Mouse (Mus musculus): ENCODE measurements around the gene Sec16a.
"Not testable (repeated sequence)": the region's sequence is repeated elsewhere in the genome, so short reads cannot be mapped to it uniquely, and the experiment has no call there.

Sec16a gene

DNA sequence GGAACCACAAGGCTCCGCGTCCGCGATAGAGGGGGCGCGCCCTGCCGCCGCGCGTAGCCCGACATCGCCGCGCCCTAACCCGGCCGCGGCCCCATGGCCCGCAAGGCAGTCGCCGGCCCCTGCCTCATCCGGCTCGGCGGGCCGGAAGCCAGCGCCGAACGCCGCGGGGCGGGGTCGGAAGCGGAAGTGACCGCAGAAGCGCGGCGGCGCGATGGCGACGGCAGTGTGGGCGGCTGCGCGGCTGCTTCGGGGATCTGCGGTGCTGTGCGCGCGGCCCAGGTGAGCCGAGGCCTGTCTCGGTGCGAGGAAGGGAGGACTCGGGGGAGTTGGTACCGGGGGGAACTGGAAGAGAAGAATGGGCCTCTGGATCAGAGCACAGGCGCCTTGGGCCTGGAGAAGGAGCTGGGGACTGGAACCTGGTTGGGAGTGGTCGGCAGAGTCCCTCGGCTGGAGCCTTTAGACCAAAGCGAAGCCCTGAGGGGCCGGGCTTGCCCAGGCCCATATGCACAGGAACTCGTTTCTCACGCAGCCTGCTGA is 55.8 kb downstream of the Sec16a start, which contains the start of the genes Entr1 and Pmpca:
Gene Entr1 (minus strand): TSS at position 163 of the 537 bp plus-strand sequence.
Gene Pmpca (plus strand): TSS at position 186 of the 537 bp plus-strand sequence.
- peak; percentile 90 for DNase-seq (ENCODE audit: low read depth)

- no peak for DNase-seq (ENCODE audit: low read depth)
These were observed 56.3 kb downstream of the Sec16a start for GRCm38 (mm10) chr2:26388682-26389153.

GRCm38 (mm10) chr2:26387713-26388112 is 57.3 kb downstream of the Sec16a start:
- no peak for DNase-seq (ENCODE audit: low read depth)

- DNase-seq (ENCODE audit: low read depth), result not testable (repeated sequence)
These were observed 64.1 kb downstream of the Sec16a start for GRCm38 (mm10) chr2:26380871-26381270.

DNA sequence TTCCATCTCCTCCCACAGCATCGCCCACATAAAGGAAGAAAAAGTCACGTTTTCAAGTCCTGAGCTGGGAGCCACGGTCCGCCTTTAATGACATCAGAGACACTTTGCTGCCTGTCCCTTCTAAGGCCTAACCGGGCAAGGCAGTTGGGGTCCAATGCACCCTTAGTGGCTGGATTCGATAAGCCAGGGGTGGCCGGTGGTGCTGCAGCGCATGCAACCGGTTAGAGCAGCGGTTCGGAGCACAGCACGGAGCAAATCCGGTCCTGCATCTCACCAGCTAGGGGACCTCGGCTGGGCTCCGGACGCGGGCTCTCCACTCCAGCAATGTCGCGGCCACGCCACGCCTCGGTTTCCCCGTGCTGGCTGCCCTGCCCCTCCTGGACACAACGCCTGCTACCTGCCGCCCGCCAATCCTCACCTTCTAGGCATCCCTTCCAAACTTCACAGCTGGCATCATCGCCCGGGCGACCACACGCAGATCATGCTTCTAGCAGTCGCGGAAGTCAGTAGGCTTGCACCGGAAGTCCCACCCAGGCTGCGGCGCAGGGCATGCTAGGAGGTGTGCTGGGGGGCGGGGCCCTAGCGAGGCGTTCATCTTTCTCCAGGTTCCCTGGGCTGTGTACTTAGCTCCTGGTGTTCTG is 64.8 kb downstream of the Sec16a start, which contains the start of gene Snapc4:
Gene Snapc4 (minus strand): TSS at position 523 of the 641 bp plus-strand sequence.
- DNase-seq (ENCODE audit: low read depth), result peak; percentile 88

DNA sequence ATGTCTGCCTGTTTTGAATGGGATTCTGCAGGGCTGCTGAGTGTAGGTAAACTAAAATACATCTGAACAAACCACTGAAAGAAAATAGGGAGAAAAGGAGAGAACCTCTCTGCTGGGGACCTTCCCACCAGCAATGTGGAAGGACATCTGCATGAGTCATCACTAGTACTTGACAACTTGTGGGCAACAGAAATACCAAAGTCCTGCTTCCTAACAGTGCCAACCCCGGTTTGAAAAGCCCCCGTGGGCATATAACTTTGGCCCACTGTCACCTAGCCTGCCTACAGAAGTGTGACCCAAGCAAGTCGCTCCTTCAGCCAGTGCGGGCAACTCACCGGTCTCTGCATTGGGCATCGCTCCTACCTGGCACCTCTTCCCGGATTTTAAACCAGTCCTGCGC is 72.6 kb downstream of the Sec16a start:
- DNase-seq (ENCODE audit: low read depth), result peak; percentile 51

DNA sequence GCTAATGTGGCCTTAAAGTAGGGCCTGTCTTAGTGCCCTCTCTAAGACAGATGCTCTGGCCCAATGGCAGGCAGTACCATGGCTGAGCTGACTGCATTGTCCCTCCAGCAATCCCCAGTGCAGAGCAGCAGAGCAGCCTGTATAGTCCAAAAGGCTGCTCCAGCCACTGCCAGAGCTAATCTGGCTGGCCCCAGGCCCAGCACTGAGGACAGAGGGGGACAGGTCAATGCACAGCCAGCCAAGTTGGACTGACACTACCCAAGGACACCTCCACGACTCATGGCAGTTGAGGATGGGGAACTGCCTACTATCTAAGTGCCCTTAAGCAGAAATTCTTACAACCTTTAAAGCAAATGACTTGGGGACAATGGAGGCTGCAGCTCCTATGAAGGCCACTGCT is 76.4 kb downstream of the Sec16a start:
- DNase-seq (ENCODE audit: low read depth), result no peak

DNA sequence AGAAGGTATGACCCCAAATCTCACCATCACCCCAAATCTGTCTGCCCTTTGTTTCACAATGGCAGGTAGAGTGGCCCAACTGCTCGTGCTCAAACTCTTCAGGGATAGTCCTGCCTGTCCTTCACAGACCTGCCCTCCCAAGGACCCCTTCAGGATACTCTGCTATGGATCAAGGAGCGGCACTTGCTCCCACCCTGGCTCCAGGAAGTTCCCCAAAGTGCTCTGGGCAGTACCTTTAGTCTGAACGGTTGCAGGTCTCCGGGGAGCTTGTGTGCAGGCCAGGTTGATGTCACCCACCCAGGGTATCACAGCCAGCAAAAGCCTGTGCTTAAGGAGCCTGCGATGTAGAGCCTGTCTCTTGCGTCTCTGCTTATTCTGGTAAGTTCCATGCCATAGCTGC is 77.1 kb downstream of the Sec16a start:
- DNase-seq (ENCODE audit: low read depth), result no peak

DNA sequence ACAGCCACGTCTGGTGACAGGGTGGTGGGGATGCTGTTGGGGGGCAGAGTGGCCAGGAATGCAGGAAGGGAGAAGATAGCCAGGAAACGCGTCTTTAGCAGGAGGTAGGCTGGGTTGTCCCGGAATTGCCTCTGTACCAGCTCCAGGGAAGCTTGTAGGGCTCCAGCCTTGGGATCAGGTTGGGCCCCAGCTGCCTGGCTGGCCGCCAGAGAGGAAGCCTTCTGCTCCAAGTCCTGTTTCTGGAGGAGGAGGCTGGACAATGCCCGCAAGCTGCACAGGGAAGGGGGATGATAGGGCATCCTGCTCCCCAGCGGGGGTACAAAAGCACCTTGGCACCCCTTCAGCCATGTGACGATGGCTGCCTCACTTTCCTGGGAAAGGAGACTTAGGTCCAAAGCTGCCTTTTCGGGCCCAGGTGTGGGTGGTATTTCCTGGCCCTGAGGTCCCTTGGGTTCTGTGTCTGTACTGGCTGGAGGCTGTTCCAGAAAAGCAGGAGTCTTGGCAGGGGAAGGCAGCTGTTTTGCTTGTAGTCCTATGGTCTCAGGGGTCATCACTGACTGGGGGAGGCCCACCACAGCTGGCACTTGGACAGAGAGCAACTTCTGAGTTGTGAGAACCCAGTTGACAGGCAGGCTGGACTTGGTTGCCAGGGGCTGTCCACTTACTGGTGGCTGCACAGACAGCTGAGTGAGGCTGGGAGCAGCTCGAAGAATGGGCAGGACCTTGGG is 80.1 kb downstream of the Sec16a start:
- DNase-seq (ENCODE audit: low read depth), result peak; percentile 67

DNA sequence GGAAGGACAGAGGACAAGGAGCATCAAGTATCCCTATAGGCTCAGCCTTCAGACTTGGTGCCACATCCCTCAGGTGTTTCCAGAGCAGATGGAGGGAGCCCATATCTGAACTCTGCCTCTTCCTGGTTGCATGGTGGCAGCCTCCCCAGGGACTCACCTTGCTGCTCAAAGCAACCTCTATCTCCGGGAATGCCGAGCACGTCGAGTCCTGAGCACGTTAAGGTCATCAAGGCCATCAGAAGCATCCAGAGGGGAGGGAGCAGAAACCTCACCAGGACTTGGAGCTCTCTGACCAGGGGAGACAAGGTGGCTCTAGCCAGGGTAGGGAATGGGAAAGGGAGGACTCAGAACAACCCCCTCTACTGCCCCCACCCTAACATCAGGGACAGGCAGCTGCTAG is 81.5 kb downstream of the Sec16a start:
- no peak for DNase-seq (ENCODE audit: low read depth)

DNA sequence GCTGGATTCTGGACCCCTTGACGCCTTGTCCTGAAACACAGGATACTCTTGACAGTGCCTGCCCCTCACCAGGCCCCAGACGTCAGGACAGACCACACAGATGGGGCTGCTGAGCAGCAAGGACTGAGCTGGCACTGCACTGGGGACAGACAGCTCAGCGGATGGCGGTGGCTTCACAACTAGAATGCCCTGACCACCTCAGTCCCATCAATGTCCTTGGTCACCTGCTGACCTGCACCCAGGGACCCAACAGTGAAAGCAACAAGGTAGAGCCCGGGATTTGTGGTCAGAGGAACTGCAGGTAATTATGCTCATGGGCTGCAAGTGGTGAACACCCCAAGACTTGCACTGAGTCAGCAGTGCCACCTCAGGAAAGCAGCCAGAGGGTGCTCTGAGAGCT is 82.0 kb downstream of the Sec16a start:
- no peak for DNase-seq (ENCODE audit: low read depth)

GRCm38 (mm10) chr2:26360772-26361171 is 84.2 kb downstream of the Sec16a start, which contains the start of gene Card9:
Gene Card9, minus strand, starts transcription at chr2:26360918.
- no peak for DNase-seq (ENCODE audit: low read depth)

DNA sequence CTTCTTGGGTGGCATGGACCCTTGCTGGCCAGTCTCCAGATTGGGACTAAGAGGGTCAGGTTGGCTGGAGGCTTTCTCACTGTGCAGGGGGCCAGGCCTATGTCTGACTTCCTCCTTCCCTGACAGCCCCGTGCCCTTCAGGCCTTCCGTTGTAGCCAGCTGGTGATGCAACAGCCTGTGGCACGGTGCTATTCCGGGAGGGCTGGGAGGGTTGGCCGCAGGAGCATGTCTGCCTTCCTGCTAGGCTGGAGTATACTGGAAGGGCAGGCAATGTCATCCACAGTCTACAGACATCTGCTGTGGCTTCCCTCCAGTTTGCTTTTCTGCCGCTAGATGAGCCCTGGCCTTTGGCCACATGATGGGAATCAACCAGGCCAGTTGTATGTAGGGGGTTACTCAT is 85.0 kb downstream of the Sec16a start:
- no peak for DNase-seq (ENCODE audit: low read depth)

Data from NIH3T3 (cell line).